Mouse (Mus musculus) embryo, embryonic 10.5 days (tissue): ENCODE measurements around the gene Fnip1.
"Not testable (repeated sequence)": the region's sequence is repeated elsewhere in the genome, so short reads cannot be mapped to it uniquely, and the experiment has no call there.

Experiments
- DNase-seq: peaks from one replicate; pipeline ENCODE4 v3.0.0-alpha.2; 2015; ENCODE audit warnings: low spot score

Fnip1 gene

GRCm38 (mm10) chr11:54437823-54438337, at the start of gene Fnip1:
TSS of gene Fnip1 (plus strand) at chr11:54438199.
- DNase-seq = peak; percentile 93

- DNase-seq = peak; percentile 27
These were observed 47.6 kb upstream of the Fnip1 start for GRCm38 (mm10) chr11:54390386-54390785.

GRCm38 (mm10) chr11:54391326-54391725, 46.7 kb upstream of the Fnip1 start:
- no peak for DNase-seq

GRCm38 (mm10) chr11:54396686-54397085, 41.3 kb upstream of the Fnip1 start:
- no peak for DNase-seq

- DNase-seq = no peak
These were observed 39.9 kb upstream of the Fnip1 start for GRCm38 (mm10) chr11:54398058-54398457.

- not testable (repeated sequence) for DNase-seq
These were observed 37.2 kb upstream of the Fnip1 start for GRCm38 (mm10) chr11:54400803-54401202.

- no peak for DNase-seq
These were observed 33.1 kb upstream of the Fnip1 start for GRCm38 (mm10) chr11:54404885-54405284.

GRCm38 (mm10) chr11:54406930-54407546, 31.0 kb upstream of the Fnip1 start:
- no peak for DNase-seq

- DNase-seq = peak; percentile 18
These were observed 27.4 kb upstream of the Fnip1 start for GRCm38 (mm10) chr11:54410612-54411011.

GRCm38 (mm10) chr11:54413017-54413416, 25.0 kb upstream of the Fnip1 start:
- DNase-seq = peak; percentile 26

- no peak for DNase-seq
These were observed 15.0 kb upstream of the Fnip1 start for GRCm38 (mm10) chr11:54423007-54423406.

- no peak for DNase-seq
These were observed 11.7 kb upstream of the Fnip1 start for GRCm38 (mm10) chr11:54426267-54426666.

GRCm38 (mm10) chr11:54427138-54427537, 10.9 kb upstream of the Fnip1 start:
- no peak for DNase-seq

- no peak for DNase-seq
These were observed 10.2 kb upstream of the Fnip1 start for GRCm38 (mm10) chr11:54427695-54428352.

- no peak for DNase-seq
These were observed 8.8 kb upstream of the Fnip1 start for GRCm38 (mm10) chr11:54429224-54429623.

- DNase-seq = no peak
These were observed 2.2 kb upstream of the Fnip1 start for GRCm38 (mm10) chr11:54435797-54436196.

GRCm38 (mm10) chr11:54437310-54437822, 633 bp upstream of the Fnip1 start:
- peak; percentile 21 for DNase-seq

GRCm38 (mm10) chr11:54438366-54438781, 375 bp downstream of the Fnip1 start:
- DNase-seq = peak; percentile 66

- peak; percentile 2 for DNase-seq
These were observed 1.1 kb downstream of the Fnip1 start for GRCm38 (mm10) chr11:54438991-54439690.

- DNase-seq = no peak
These were observed 1.7 kb downstream of the Fnip1 start for GRCm38 (mm10) chr11:54439691-54440029.

GRCm38 (mm10) chr11:54450757-54451156, 12.8 kb downstream of the Fnip1 start:
- DNase-seq = not testable (repeated sequence)

- DNase-seq = no peak
These were observed 16.5 kb downstream of the Fnip1 start for GRCm38 (mm10) chr11:54454516-54454915.

GRCm38 (mm10) chr11:54456875-54457274, 18.9 kb downstream of the Fnip1 start:
- DNase-seq = no peak
